Comparison of ENCODE assay signal across 36 mouse cellular contexts in the genomic region with DNA sequence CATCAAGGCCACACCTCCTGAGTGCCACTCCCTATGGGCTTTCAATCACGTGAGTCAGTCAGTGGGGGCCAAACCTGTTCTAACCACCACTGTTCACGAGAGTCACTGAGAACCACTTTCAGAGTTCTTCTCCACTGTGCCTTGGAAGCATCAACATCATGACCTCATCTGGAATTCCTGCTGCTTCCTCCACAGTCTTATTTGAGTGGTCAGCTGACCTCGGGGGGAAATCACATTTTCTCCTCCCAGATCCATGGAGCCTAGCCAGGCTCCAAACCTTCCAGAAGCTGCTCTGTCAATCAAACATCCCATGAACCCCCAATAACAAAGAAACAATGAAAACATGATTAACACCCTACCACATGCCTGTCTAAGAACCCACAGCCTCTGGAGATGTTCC. TPM values are rescaled to one million over a fixed set of nuclear protein-coding genes. Genes with fewer than 3 reads are reported as not detected.
DNase-seq lines count a peak whose midpoint lies in the region; ATAC-seq and TF ChIP-seq lines count a peak whose summit lies in the region.
"Had no signal": no experiment of that assay in that cellular context is flagged by ENCODE, and none has a peak within 500 bp of the region (broad histone marks: within the 10 kb centered on the region; RNA-seq: fewer than 3 reads in every experiment).

No protein-coding gene starts in this region.

- H3K4me2 ChIP-seq in forebrain, embryonic 12.5 days: no peak overlapping the region
- H3K4me2 ChIP-seq: embryonic facial prominence, embryonic 12.5 days; forebrain, embryonic 15.5 days; heart, embryonic 13.5 days; hindbrain, embryonic 14.5 days; limb, embryonic 12.5 days; midbrain, embryonic 11.5 days; stomach, embryonic 15.5 days had no signal

- H3K9ac ChIP-seq in forebrain, embryonic 12.5 days: no peak overlapping the region
- H3K9ac ChIP-seq: embryonic facial prominence, embryonic 12.5 days; forebrain, embryonic 15.5 days; heart, embryonic 13.5 days; hindbrain, embryonic 14.5 days; limb, embryonic 12.5 days; stomach, embryonic 15.5 days had no signal

- intact Hi-C loops in gastrocnemius, adult 2 months (cut with DNase I): no loop called here

- DNase-seq in heart, adult 8-10 months (ENCODE audit: low spot score): peak; percentile 12
- DNase-seq in heart, adult 9 months (ENCODE audit: low spot score in 2 of 2): no peak
- peak; percentile 14 to 39 for DNase-seq in lung, adult 18-20 months
- DNase-seq in lung, adult 2 months: no peak
- DNase-seq in lung, postnatal 14 days: peak; percentile 14
- no peak for DNase-seq in embryo, embryonic 9.5 days (ENCODE audit: extremely low spot score)
- DNase-seq in gastrocnemius, adult 2 months: no peak
- DNase-seq: adrenal gland, postnatal 14 days; cerebellum, adult 11 months; cerebellum, adult 9-10 months; cerebellum, postnatal 36 days; kidney, postnatal 14 days; right cerebral cortex, postnatal 25 days had no signal

- H3K4me1 ChIP-seq in lung, adult 2 months (ENCODE audit: control insufficient read depth, insufficient read depth, low read length): peaks cover 5% of the 10 kb centered on the region
- no peaks in the 10 kb centered on the region for H3K4me1 ChIP-seq in forebrain, embryonic 12.5 days
- H3K4me1 ChIP-seq: stomach, embryonic 15.5 days had no signal

- 19% methylated on average over 3 of the region's 3 CpGs for WGBS in lung, adult 2 months
- 78% methylated on average over 3 of the region's 3 CpGs for WGBS in forebrain, embryonic 12.5 days

- no peaks in the 10 kb centered on the region for H3K27me3 ChIP-seq in forebrain, embryonic 12.5 days
- H3K27me3 ChIP-seq: embryonic facial prominence, embryonic 12.5 days; forebrain, embryonic 15.5 days; heart, embryonic 13.5 days; limb, embryonic 12.5 days; stomach, embryonic 15.5 days had no signal

- no peak overlapping the region for H3K4me3 ChIP-seq in lung, adult 2 months (replicated peaks; ENCODE audit: extremely low read depth, low read depth, low read length)
- no peak overlapping the region for H3K4me3 ChIP-seq in gastrocnemius, adult 2 months
- H3K4me3 ChIP-seq in forebrain, embryonic 12.5 days (replicated peaks): no peak overlapping the region
- H3K4me3 ChIP-seq: embryonic facial prominence, embryonic 12.5 days; forebrain, embryonic 15.5 days; heart, embryonic 13.5 days; limb, embryonic 12.5 days; stomach, embryonic 15.5 days had no signal

- no peak for ATAC-seq in forebrain, embryonic 12.5 days (ENCODE audit: low FRiP score)
- ATAC-seq: forebrain, embryonic 15.5 days; intestine, postnatal 0 days had no signal

- no peaks in the 10 kb centered on the region for H3K36me3 ChIP-seq in forebrain, embryonic 12.5 days (replicated peaks)
- H3K36me3 ChIP-seq: embryonic facial prominence, embryonic 12.5 days; forebrain, embryonic 15.5 days; heart, embryonic 13.5 days; limb, embryonic 12.5 days; stomach, embryonic 15.5 days had no signal

- no peak for TF ChIP-seq POLR2A in lung, adult 2 months (IDR thresholded peaks at IDR 0.05; ENCODE audit: borderline replicate concordance, extremely low read depth, low read depth, low read length)

- no peak for TF ChIP-seq CTCF in lung, adult 2 months (IDR thresholded peaks at IDR 0.05; ENCODE audit: insufficient read depth, low read length)
- TF ChIP-seq CTCF in gastrocnemius, adult 2 months (IDR thresholded peaks at IDR 0.05): no peak

- H3K9me3 ChIP-seq in forebrain, embryonic 12.5 days: no peaks in the 10 kb centered on the region
- H3K9me3 ChIP-seq: embryonic facial prominence, embryonic 12.5 days; forebrain, embryonic 15.5 days; heart, embryonic 13.5 days; stomach, embryonic 15.5 days had no signal

- H3K27ac ChIP-seq in gastrocnemius, adult 2 months: no peak overlapping the region
- no peak overlapping the region for H3K27ac ChIP-seq in forebrain, embryonic 12.5 days
- H3K27ac ChIP-seq: embryonic facial prominence, embryonic 12.5 days; forebrain, embryonic 15.5 days; heart, embryonic 13.5 days; hindbrain, embryonic 14.5 days; limb, embryonic 12.5 days; stomach, embryonic 15.5 days had no signal

RNA-seq across cellular contexts. Expression of gene Tuba3b, which starts 52.1 kb away (rescaled TPM):
- total RNA-seq in heart, adult 8-10 months (2022): under 1 TPM in 3 of 4 experiments, not detected in 1; 0.14 to 0.22 (median 0.19) TPM
- polyA plus RNA-seq in lung, adult 2 months (2012; rRNA removed): 0.08 and 0.16 TPM in 2 replicates
- not detected for total RNA-seq in gastrocnemius, adult 2 months (2021)
- not detected in 2 replicates for polyA plus RNA-seq in forebrain, embryonic 12.5 days (2016; fragmentation: Nextera tagmentation; extraction: Ambion mirVana)
- total RNA-seq: adrenal gland, postnatal 14 days; gastrocnemius, adult 8-10 months; gastrocnemius, postnatal 4 days; hematopoietic stem cell, adult 5-6 weeks; layer of hippocampus, adult 18-20 months; layer of hippocampus, postnatal 10 days; left cerebral cortex, adult 18-20 months; left cerebral cortex, postnatal 25 days; liver, adult 2 months; megakaryocyte, adult 5-6 weeks had no signal
- polyA plus RNA-seq: embryonic facial prominence, embryonic 12.5 days; forebrain, embryonic 15.5 days; frontal cortex, adult 2 months; heart, embryonic 13.5 days; hindbrain, embryonic 14.5 days; intestine, postnatal 0 days; limb, embryonic 12.5 days; liver, adult 2 months; liver, embryonic 16.5 days; midbrain, embryonic 11.5 days; neural tube, embryonic 14.5 days; stomach, embryonic 15.5 days; urinary bladder, adult 2 months had no signal

RNA-seq across cellular contexts. Expression of gene Lmntd1, which starts 53.5 kb away (rescaled TPM):
- total RNA-seq in heart, adult 8-10 months (2022): 1 to 10 TPM; 1.1 to 3.6 (median 3.2) TPM
- 1.7 and 4.5 TPM in 2 replicates for polyA plus RNA-seq in lung, adult 2 months (2012; rRNA removed)
- under 1 TPM in 1 of 2 experiments, not detected in 1; 0.10 TPM for total RNA-seq in gastrocnemius, adult 2 months (2021)
- 0.29 and 0.47 TPM in 2 replicates for polyA plus RNA-seq in forebrain, embryonic 12.5 days (2016; fragmentation: Nextera tagmentation; extraction: Ambion mirVana)
- total RNA-seq: hematopoietic stem cell, adult 5-6 weeks; liver, adult 2 months; megakaryocyte, adult 5-6 weeks; MEL had no signal
- polyA plus RNA-seq: liver, adult 2 months; liver, embryonic 16.5 days had no signal

Comparison
In these comparisons a context has a peak if more than half of its experiments do, and no peak if none do; other contexts are left out.
1. DNase-seq: peak in heart, adult 8-10 months (single experiment), lung, adult 18-20 months (2 of 2) and lung, postnatal 14 days (single experiment); none in heart, adult 9 months (0 of 2), lung, adult 2 months (single experiment), embryo, embryonic 9.5 days (single experiment) and gastrocnemius, adult 2 months (single experiment).